Mouse (Mus musculus): ENCODE measurements around the gene Tmem191c.

The Tmem191c gene

GRCm38 (mm10) chr16:17329848-17330570 lies 54.1 kb downstream of the Tmem191c start:
- peak; percentile 73 for ATAC-seq (ENCODE audit: low TSS enrichment)

DNA sequence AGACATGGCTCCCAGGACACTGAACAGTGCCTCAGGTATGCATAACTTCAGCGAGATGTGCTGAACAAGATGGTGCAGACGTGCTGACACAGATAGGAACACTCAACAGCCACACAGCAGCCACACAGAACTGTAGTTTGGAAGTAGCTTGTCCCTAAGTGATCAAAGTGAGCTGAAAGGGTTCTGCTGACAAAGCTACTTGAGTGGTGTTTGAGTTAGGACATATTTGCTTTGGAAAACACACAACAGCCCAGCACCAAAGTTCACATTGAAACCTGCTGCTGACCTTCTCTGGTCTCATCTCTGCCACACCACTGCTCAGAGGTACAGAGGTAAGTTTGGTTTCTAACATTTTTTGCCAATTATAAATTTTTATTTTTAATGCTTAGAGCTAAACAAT lies 55.2 kb downstream of the Tmem191c start, which contains the start of gene Serpind1:
Gene Serpind1 (plus strand): TSS at position 256 of the 400 bp plus-strand sequence.
- no peak for ATAC-seq (ENCODE audit: low TSS enrichment)

DNA sequence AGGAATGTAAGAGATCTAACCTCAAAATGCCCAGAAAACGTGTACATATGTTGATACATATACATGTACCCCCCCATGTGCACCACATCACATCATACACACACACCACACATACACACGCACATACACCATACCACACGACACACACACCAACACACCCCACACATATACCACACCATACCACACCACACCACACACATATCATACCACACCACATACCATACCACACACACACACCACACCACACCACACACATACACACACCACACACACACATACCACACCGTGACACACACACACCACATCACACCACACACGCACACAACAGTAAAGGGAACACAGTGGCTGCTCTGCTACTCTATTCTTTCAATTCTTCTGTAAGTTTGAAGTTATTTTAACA lies 56.0 kb downstream of the Tmem191c start:
- no peak for ATAC-seq (ENCODE audit: low TSS enrichment)

All from frontal cortex, adult (tissue).